Mouse (Mus musculus) myocyte (in vitro differentiated cells): ENCODE measurements at regions not wholly inside any gene's neighbourhood (a gene's known extent, or its start where the extent isn't known, plus 50 kb on each side); places are given as distances from the start of the nearest gene placed in this dataset.

ENCODE experiments used
- E2F4 ChIP-seq: IDR thresholded peaks from one replicate; pipeline ENCODE4 v1.6.1; 2011; ENCODE audit warnings: mild to moderate bottlenecking, control low read depth, moderate library complexity; ENCODE audit not compliant: insufficient read depth
- MAX ChIP-seq: IDR thresholded peaks from one replicate; pipeline ENCODE4 v1.6.1; 2011; ENCODE audit warnings: low read depth, mild to moderate bottlenecking, control low read depth
- MYOD1 ChIP-seq, 3 experiments: IDR thresholded peaks; one replicate each; pipeline ENCODE4 v1.6.1; 2011; ENCODE audit warnings: control low read depth in 2 of 3, low read depth in 2 of 3, mild to moderate bottlenecking in 2 of 3, moderate library complexity in 1 of 3; ENCODE audit not compliant: insufficient read length in 2 of 3, control insufficient read depth in 1 of 3
- POLR2A ChIP-seq: IDR thresholded peaks from one replicate; pipeline ENCODE4 v1.6.1; 2011; ENCODE audit warnings: low read depth, mild to moderate bottlenecking, control low read depth, moderate library complexity; ENCODE audit not compliant: insufficient read length
- POLR2AphosphoS2 ChIP-seq: IDR thresholded peaks from one replicate; pipeline ENCODE4 v1.6.1; 2011; ENCODE audit warnings: low read depth, control low read depth; ENCODE audit not compliant: insufficient read length
- REST ChIP-seq: IDR thresholded peaks from one replicate; pipeline ENCODE4 v1.6.1; 2011; ENCODE audit warnings: mild to moderate bottlenecking, control low read depth, moderate library complexity; ENCODE audit not compliant: insufficient read depth, insufficient read length
- SRF ChIP-seq: IDR thresholded peaks from one replicate; pipeline ENCODE4 v1.6.1; 2011; ENCODE audit warnings: low read depth; ENCODE audit not compliant: control insufficient read depth, insufficient read length
- TCF3 ChIP-seq: IDR thresholded peaks from one replicate; pipeline ENCODE4 v1.6.1; 2011; ENCODE audit warnings: low read depth, control low read depth; ENCODE audit not compliant: insufficient read length
- USF1 ChIP-seq: IDR thresholded peaks from one replicate; pipeline ENCODE4 v1.6.1; 2011; ENCODE audit warnings: low read depth, mild to moderate bottlenecking, control low read depth, moderate library complexity

GRCm38 (mm10) chr4:53970461-53970860 lies 144.6 kb downstream of the Tmem38b start:
- TF ChIP-seq POLR2A (no peak), E2F4 (no peak), MYOD1 (IDR thresholded peaks at IDR 0.05; ENCODE audit: control insufficient read depth in 1 of 3, insufficient read length in 2 of 3, low read depth in 2 of 3) (no peak), USF1 (no peak), TCF3 (no peak), MAX (no peak), POLR2AphosphoS2 (no peak), SRF (no peak), REST (no peak)
